Mouse (Mus musculus) kidney, postnatal 25 days (tissue): ENCODE results near the gene Foxp1.

ENCODE experiments used
- DNase-seq, 2 experiments: peaks; one replicate each; pipeline ENCODE4 v3.0.0; 2021; ENCODE audit warnings: mixed read lengths in 2 of 2

The Foxp1 gene

DNA sequence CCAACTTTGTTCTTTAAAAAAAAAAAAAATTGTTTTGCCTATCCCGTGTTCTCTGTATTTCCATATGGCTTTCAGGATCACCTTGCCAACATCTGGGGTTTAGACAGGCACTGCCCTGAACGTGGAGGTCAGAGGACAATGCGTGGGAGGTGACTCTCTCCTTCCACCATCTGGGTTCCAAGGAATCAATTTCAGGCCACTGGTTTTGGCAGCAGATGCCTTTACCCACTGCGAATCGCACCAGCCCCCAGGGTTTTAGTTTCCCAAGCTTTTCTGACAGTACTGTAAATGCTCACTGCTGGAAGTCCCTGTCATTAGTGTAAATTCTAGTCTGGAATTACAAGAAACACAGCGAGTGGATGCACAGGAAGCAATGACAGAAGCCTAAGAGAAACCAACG lies 41.0 kb downstream of the Foxp1 start:
- DNase-seq = no peak

- no peak for DNase-seq
Measured at GRCm38 (mm10) chr6:99478873-99479650, 43.5 kb downstream of the Foxp1 start.

- DNase-seq = peak in 1 of 2 experiments; percentile 16
Measured at GRCm38 (mm10) chr6:99475040-99475439, 47.5 kb downstream of the Foxp1 start.

DNA sequence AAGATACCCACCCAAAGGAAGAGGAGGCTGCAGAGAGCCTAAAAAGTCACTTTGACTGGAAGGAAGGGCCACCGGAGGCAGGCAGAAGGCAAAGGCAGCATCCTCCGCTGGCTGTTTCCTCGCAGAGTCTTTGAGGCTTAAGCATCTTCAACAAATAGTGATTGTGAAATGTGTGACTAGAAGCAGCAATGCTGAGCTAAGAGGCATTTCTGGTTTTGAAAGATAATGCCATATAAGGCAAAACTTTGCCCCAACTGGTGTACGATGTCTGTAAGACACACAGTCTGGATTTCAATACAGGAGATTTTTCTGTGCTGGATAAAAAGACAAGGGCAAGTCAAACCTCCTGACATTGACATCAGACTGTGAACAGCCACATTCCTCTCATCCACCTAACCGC lies 51.6 kb downstream of the Foxp1 start:
- DNase-seq = no peak

- no peak for DNase-seq
Measured at GRCm38 (mm10) chr6:99469134-99469834, 53.2 kb downstream of the Foxp1 start.

DNA sequence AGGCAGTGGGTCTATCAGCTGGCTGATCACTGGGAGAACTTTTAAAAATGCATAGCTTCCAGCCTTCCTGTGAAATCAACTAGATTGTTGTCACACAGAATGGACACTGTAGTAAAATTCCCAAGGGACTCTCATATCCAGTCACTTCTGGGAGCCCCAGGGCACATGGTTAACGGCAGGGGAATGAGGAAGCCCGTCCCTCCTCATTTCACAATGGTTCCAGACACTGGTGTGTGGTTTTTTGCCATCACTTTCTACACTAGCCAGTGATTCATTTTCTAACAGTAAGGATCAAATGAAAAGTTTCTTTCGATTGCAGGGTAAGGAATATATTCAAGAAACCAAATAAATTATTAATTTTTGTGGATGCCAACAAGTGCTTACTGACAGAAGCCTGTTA lies 54.7 kb downstream of the Foxp1 start:
- DNase-seq = no peak

GRCm38 (mm10) chr6:99467109-99467508 lies 55.4 kb downstream of the Foxp1 start:
- no peak for DNase-seq

DNA sequence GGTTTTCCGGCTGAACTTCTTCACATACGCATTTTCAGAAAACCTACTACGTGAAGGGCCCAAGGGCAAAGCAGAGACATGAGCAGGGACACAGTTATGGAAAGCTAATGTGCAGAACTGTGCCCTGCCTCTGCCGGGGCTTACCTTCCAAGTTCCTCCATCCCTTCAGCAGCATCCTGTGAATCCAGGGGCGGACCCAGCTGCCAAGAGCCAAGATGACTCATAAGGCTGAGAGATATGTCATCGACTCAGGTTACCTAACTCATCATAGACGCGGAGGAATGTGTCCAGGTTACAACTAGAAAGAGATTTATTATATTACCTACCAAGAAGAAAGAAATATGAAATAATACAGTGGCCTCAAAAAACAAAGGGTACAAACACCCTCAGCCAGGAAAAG lies 56.2 kb downstream of the Foxp1 start:
- DNase-seq = no peak

GRCm38 (mm10) chr6:99464449-99464848 lies 58.1 kb downstream of the Foxp1 start:
- DNase-seq = no peak

GRCm38 (mm10) chr6:99463906-99464305 lies 58.6 kb downstream of the Foxp1 start:
- no peak for DNase-seq

DNA sequence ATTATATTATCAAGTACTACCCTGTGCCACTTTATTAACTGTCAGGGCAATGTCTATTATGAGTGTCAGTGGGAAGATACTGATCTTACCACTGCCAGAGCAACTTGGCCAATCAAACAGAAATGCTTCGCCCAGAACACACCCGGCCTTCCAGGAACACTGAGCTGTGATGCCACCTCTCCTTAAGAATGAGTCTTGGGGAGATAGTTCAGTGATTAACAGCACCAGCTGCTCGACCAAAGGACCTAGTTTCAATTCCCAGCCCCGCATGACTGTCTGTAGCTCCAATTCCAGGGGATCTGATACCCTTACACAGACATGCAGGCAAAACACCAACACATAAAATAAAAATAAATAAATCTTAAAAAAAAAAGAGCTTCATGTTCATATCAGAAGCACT lies 63.7 kb downstream of the Foxp1 start:
- no peak for DNase-seq

DNA sequence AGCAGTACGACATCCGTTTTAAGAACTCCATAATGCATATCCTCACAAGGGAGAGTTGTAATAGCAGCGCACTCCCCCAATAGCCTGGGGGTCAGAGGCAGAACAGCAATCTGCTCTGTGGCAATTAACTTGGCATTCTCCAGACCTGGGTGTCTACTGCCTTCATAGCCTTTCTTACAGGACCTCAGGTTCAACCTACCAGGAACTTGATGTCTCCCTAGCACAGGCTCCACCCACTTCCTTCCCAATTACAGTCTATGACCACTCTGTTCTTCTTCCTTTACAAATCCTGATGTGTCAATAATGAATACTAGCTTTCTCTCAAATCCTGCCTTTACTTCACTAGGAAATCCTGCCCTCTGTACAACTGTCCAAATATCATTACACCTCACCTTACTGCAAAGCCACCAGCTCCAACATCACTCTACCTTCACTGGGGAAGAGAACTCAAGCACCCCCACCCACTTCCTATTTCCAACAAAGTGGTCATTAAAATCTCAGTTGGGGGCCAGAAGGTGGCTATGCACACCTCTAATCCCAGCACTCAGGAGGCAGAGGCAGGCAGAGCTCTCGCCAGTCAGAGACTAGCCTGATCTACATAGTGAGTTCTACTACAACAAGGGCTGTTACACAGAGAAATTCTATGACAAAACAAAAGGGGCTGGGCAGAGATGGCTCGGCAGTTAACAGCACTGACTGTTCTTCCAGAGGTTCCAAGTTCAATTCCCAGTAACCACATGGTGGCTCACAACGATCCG lies 68.6 kb downstream of the Foxp1 start:
- DNase-seq = no peak

DNA sequence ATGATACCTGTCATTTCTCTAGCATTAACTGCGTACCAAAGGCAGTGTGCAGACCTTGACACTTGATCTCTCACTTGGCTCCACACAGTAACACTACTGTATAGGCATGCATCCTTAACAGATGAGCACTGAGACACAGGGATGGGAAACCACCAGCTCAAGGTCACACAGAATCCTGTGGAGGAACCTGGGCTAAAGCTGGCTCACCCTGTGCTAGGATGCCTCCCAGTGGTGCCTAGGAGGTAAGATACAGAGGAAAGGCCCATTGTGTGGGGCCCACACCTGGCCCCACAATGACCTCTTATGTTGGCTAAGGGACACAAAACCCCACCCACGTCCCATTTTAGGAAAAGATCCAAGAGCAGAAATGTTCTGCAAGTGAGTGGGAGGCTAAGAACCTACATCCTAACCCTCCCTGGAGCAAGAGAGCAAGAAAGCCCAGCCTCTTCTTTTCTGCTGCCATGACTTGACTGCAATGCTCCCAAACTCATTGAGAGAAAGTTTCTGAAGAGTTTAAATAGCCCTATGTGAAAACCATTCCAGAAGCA lies 69.8 kb downstream of the Foxp1 start:
- DNase-seq = peak in 1 of 2 experiments; percentile 13

DNA sequence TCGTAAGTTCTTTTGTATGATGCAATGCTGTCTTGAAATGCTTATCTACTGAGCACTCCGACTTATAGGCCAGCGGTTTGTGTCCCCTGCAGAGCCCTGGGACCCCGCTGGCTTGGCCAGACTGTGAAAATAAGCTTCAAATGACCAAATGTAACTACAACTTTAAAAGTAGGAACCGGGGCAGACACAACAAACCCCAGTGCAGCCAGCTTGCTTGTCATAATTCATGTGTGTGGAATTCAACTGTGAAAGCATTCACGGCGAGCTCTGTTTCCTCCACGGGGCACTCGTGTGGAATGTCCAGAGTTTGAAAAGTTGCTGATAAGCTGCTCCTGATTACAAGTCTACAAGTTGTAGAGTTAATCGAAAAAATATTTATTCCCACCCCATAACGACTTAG lies 71.0 kb downstream of the Foxp1 start:
- no peak for DNase-seq

GRCm38 (mm10) chr6:99447447-99447846 lies 75.1 kb downstream of the Foxp1 start:
- no peak for DNase-seq

- DNase-seq = no peak
Measured at GRCm38 (mm10) chr6:99446801-99447415, 75.6 kb downstream of the Foxp1 start.

- no peak for DNase-seq
Measured at GRCm38 (mm10) chr6:99443460-99443859, 79.1 kb downstream of the Foxp1 start.

GRCm38 (mm10) chr6:99441100-99441499 lies 81.4 kb downstream of the Foxp1 start:
- DNase-seq = no peak

GRCm38 (mm10) chr6:99440606-99441005 lies 81.9 kb downstream of the Foxp1 start:
- DNase-seq = no peak

DNA sequence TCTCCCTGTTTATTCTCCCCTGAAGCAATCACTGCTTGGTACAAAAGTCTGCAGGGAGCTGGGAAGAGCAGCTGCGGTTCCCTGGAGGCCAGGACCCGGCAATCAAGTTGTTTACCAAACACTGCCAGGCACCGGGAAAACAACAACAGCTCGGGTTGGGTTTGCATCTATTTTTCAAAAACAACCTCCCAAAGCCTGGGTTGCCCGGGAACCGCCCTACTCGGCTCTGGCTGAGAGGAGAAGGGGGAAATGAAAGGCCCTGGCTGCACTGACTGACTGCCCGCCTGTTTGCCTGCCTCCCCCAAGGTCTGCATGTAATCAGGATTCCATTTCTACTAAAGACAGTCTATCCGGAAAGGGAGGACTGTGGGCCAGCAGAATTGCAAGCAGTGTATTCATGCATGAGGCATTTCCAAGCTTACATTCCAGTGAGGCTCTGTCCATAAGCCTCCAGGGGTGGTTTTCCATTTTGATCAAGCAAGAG lies 82.6 kb downstream of the Foxp1 start:
- peak in 1 of 2 experiments; percentile 23 for DNase-seq

DNA sequence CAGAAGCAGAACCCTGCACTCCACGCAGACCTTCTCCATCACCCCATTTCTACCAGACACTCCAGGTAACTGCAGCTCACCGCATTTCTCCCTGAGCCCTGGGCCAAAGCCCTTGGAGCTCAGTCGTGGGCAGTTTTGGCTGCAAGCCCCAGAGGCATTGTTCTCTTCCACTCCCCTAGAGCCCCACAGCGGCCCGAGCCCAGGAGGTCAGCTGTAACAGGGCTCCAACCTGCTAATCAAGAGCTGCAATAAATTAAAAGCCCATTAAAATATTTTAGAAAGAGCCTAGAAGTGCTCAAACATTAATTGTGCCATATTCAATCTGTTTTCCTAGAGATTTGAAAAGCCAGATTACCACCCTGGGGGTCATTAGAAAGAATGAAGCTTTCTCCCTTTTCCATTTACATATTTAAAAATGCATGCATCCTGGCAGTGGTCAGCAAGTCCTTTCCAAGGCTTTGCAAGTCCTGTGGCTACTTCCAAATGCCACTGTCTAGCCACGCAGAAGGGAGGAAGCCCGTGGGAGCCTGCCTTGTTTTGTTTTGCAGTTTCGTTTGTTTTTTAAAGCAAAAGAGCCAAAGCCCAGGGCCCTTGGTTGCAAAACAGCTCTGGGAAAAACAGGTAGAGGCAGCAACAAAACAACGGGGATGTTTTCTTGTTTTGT lies 83.2 kb downstream of the Foxp1 start:
- DNase-seq = peak; percentile 51 to 69

DNA sequence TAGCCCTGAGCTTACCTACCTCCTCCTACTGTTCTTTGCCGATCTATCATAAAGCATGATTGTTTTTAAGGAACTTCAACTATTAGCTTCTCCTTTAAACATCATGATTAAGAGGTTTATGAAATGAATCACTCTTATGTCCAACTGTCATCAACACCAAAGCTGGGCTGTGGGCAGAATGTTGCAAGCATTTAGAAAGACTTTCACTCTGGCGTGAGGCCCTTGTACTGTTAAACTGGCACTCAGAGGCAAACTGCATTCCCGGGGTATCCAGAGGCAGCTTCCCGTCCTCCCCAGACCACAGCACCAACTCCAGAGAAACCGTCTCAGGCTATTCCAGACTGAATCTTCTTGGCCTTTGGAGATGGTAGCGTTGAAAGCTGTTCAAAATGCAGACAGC lies 86.2 kb downstream of the Foxp1 start:
- DNase-seq = no peak
